Mouse (Mus musculus): Measurements from ENCODE around the gene Anln. TPM values are rescaled to one million over a fixed set of nuclear protein-coding genes. Genes with fewer than 3 reads are reported as not detected.
"Not testable (repeated sequence)": the region's sequence is repeated elsewhere in the genome, so short reads cannot be mapped to it uniquely, and the experiment has no call there.

The Anln gene
- 1 to 10 TPM; 5.3 to 5.5 TPM for total RNA-seq (2021)

DNA sequence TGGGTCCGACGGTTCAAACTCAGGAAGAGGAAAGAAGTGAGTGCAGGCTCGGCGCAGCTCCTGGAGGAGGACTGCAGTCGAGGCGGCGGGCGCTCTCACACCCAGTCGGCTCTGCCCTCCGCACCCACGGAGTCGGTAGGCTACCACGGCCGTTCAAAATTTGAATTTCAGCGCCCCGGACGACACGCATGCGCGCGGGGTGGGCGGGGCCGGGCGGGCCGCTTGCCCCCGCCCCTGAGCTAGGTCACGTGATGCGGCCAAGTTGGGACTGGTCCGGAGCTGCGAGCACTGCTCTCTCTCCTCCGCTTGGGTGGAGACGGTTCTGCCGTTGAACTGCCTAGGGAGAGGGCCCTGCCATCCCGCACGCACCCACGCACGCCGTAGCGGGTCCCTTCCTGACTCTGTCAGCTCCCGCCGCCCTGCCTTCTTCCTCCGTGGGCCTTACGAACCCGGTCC lies at the start of gene Anln:
Gene Anln, minus strand, starts transcription at position 168 of the 456 bp plus-strand sequence.
- intact Hi-C loops (cut with DNase I) = no loop called here
- DNase-seq = peak; percentile 96

DNA sequence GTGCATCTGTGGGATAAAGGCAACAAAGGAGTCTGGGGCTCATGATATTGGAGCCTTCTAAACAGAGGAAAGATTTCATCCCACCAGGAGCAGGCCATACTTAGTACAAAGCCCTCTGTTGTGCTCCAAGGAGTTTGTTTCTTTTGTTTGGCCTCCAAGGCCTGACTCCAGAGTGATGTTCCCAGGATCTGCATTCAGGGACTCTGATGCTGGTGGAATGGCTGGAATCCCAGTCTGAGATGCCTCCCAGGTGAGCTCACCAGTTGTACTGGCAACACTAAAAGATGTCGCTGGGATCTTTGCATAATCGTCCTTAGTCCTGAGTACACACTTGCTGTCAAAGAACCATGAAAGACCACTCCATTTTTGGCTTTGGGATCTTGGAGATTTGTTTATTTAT lies 45.1 kb upstream of the Anln start:
- intact Hi-C loops (cut with DNase I) = no loop called here
- no peak for DNase-seq

DNA sequence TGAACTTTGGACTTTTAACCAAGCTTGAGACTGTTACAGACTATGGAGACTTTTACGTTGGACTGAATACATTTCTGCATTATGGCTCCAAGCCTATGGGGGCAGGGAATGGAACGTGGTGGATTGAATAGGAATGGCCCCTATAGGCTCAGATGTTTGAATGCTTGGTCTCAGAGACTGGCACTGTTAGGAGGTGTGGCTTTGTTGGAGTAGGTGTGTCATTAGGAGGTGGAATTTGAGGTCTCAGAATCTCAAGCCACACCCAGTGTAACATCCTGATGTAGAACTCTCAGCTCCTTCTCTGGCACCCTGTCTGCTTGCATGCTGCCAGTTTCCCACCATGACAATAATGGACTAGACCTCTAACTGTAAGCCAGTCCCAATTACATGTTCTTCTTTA lies 44.2 kb upstream of the Anln start:
- DNase-seq = no peak
- intact Hi-C loops (cut with DNase I) = no loop called here

DNA sequence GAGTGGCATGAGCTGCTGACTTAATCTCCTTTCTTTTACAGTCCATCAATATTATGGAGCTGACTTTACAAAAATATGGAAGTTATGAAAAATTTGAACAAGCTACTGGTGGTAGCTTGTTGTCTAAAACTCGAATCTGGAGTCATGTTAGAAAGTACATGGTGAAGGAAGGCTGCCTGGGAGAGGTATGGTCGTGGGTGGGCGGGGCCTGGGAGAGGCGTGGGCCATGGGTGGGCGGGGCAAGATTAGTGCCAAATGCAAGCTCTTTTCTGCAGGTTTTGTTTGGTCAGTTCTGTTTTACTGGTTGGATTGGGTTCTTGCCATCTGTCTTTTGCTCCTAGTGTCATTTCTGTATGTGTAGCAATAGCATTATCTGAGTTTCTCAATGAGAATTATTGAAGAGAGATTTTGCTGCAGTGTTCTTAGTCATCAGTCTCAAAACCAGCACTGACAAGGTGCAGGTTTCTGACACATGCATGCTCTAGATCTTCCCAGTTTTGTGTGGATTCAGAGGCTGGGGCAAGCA lies 41.4 kb upstream of the Anln start:
- DNase-seq = no peak
- intact Hi-C loops (cut with DNase I) = no loop called here

DNA sequence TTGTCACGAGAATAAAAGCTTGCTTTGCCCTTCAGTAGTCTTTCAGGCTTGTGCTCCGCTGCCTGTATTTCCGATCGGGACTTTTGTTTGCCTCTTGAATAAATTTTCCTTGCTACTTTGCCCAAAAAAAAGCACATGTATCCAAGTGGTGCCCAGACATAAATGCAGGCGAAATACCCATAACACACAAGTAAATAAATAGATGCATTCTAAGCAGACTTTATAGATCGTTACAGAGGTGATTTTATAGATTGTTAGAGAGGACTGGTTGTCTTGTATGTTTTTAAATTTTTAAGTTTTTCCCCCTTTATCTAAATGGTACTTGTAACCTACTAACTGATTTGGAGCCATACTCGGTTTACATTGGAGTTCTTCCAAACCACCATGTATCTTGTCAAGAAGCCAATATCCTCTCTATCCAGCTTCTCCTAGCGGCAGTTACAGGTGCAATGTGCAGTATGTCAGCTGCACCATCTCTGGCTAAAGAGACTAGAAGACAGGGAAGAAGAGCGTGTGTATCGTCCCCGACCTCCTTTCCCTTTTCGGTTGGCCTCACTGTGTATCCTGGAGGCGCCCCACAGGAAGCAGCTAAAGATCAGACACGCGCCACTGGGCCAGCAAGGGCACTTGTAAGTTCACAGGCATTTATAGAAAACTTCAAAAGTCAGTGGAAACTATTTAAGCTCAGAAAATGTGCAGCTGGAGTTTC lies 40.7 kb upstream of the Anln start:
- no peak for DNase-seq

DNA sequence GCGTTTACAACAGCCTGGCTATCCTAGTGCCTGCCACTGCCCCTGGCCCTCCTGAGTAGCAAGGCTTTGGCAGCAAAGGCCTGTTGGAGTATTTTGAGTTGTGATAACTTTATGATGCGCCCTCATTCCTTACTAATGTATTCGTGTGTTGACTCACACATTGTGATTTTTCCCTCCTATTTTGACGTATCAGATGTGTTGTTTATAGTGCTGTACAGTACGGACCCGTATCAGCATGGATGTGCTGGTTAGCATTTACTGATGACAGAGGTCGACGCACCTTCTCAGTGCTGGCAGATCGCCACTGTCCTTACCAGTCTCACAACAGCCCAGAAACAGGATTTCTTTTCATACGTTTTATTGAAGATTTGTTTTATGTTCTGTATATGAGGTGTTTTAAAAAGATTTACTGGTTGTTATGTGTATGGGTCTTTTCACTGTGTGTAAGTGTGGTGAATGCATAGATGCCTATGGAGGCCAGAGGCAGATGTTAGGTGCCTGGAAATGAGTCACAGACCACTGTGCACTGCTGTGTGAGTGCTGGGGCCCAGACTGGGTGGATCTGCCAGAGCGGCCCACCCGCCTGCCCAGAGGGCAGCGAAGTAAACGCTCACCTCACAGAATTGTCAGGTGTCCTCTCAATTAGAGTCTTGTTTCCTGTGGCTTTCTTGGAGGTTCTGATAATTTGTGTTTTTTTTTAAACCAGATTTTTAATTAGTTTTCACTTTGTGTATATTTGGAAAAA lies 39.9 kb upstream of the Anln start:
- DNase-seq = no peak
- intact Hi-C loops (cut with DNase I) = no loop called here

More for the DNA sequence above, 40.7 kb upstream of the Anln start:
- intact Hi-C loops (cut with DNase I) = no loop called here

DNA sequence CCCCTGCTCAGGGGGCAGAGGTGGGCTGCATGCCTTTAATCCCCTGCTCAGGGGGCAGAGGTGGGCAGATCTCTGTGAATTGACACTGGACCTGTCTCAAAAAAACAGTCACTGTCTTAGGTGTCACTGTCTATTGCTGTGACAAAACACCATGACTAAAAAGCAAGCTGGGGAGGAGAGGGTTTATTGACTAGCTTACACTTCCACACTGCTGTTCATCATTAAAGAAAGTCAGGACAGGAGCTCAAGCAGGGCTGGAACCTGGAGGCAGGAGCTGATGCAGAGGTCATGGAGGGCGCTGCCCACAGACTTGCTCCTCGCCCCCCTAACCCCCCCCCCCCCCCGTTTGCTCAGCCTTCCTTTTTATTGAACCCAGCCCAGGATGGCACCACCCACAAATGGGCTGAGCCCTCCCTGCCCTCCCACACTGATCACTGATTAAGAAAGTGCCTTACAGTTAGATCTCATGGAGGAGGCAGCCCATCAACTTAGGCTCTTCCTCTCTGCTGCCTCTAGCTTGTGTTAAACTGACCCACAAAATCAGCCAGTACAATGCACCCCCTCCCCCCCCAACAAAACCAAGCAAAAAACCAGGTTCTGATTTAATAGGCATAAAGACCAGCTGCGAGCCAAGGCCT lies 39.2 kb upstream of the Anln start:
- intact Hi-C loops (cut with DNase I) = no loop called here
- DNase-seq = no peak

DNA sequence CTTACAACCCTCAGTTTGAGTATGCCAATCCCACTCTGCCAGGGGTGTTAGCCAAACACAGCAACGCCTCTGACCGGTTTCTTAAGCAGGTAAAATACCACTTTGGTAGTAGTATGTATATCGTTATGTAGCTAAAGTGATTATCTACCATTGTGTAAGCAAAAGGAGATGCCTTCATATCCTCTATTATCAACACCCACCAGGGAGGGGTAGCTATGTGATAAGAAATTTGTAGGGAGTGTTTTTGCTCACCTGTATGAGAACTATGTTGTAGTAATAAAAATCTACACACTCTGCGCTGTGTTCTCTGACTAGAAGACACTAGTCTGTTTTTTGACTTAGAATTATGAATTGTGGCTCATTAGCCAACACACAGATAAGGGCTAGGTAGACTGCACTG lies 35.7 kb upstream of the Anln start:
- intact Hi-C loops (cut with DNase I) = no loop called here
- no peak for DNase-seq

DNA sequence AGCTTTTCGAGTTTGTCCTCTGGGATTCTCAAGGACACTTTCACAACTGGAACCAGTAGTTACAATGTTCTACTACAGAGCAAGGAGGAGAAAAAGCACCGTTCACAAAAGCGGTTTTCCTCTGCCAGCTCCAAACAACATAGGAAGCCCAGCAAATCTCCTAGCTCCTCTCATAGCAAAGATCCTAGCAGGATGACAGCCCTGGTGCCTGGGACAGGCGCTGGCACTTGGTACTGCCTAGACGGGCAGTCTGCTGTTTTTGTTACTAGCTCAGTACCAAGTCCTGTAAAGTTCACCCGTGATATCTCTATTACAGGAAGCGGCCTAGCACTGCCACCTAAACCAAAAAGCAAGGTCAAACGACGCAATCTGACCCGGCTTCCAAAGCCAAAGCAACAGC lies 35.2 kb upstream of the Anln start:
- no peak for DNase-seq
- intact Hi-C loops (cut with DNase I) = no loop called here

DNA sequence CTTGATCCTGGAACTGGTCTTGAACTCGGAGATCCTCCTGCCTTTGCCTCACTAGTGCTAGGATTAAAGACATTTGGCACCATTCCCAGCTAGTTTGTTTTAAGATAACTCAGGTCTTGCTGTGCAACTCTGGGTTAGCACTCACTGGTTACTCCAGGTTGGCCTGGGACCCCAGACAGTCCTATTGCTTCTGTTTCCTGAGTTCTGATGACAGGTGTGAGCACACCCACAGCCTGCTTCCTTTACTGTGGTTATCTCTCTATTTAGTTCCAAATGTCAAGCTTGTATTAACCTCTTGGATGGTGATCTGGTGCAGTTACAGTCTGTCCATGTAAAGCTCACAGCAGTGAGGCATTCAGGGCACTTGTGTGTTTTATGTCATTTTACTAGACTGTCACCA lies 34.5 kb upstream of the Anln start:
- intact Hi-C loops (cut with DNase I) = no loop called here
- no peak for DNase-seq

DNA sequence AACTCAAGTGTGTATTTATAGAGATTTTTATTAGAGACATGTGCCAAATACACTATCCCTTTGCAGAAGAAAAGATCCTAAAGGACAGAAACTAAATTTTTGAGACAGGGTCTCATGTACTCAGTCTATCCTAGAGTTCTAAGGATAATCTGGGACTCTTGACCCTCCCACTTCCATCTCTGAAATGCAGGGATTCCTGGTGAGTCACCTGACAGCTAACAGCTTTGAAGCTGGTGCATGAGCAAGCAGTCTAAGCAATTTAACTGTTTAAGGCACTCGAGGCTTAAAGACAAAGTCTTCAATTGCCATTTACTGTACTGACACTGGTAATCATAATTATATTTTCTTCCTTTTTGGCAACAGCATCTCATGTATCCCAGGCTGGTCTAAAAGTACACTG lies 33.6 kb upstream of the Anln start:
- no peak for DNase-seq
- intact Hi-C loops (cut with DNase I) = no loop called here

DNA sequence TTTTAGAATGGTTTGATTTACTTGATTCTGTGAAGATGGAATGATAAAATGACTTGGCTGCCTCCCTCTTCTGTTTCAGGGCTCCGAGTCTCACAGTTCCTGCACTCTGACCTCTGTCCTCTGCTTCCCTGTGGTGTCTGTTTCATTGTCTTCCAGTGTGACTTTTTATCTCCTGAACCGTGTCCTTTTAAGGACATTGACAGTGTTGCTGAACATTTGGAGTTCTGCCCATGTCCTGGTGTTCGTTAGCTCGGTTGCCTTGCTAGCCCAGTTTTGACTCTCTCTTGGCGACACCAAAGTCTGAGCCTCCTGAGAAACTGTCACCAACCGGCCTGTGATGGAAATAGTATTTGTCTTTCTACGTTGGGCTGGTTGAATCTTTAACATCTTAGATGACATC lies 31.5 kb upstream of the Anln start:
- peak; percentile 25 for DNase-seq
- intact Hi-C loops (cut with DNase I) = no loop called here

DNA sequence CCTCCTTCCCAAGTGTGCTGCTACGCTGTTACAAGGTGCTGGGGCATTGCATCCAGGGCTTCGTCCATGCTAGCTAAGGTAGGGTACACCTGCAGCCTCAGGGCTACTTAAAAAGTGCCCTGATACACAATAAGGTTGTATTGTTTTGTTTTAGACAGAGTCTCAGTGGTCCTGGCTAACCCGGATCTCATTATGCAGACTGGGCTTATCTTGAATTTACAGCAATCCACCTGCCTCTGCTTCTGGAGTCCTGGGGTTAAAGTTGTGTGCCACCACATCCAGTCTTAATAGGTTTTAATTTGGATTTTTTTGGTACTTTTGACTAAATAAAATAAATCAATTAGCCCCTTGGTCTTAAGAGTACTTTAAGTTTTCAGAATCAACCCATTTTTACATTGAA lies 30.9 kb upstream of the Anln start:
- intact Hi-C loops (cut with DNase I) = no loop called here
- no peak for DNase-seq

DNA sequence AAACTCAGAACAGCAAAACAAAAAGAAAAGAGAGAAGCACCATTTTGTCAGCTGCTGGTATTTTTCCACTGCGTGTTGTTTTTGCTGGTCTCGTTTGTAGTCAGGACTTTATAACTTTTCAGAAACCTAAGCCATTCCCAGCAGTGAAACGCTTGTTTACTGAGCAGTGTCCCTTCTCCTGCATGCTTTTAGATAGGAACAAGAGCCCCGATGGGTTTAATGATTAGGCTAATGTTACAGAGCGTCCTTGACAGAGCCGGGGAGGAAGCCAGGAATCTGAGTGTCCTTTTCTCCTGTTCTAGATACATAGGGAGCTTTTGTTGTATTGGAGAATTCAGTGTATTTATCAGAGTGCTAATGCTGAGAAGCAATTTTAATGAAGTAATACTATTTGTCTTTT lies 28.6 kb upstream of the Anln start:
- intact Hi-C loops (cut with DNase I) = no loop called here
- DNase-seq = no peak

DNA sequence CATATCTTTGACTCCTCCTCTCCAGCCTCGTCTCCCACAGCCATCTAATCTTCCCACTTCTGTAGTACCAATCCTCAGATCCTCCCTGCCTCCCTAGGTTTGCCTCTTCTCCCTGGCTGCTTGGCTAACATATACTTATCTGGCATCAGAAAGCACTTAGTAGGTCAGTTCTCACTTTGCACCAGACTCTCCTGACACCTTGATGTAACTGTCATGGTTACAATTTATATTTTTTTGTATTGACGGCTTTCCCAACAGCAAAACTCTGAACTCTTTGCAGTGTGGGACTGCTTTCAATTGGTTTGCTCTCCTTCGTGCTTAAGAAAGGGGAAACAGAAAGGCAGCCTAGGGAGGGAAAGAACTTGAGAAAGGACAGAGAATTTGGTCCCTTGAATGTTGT lies 27.2 kb upstream of the Anln start:
- DNase-seq = no peak
- intact Hi-C loops (cut with DNase I) = no loop called here

DNA sequence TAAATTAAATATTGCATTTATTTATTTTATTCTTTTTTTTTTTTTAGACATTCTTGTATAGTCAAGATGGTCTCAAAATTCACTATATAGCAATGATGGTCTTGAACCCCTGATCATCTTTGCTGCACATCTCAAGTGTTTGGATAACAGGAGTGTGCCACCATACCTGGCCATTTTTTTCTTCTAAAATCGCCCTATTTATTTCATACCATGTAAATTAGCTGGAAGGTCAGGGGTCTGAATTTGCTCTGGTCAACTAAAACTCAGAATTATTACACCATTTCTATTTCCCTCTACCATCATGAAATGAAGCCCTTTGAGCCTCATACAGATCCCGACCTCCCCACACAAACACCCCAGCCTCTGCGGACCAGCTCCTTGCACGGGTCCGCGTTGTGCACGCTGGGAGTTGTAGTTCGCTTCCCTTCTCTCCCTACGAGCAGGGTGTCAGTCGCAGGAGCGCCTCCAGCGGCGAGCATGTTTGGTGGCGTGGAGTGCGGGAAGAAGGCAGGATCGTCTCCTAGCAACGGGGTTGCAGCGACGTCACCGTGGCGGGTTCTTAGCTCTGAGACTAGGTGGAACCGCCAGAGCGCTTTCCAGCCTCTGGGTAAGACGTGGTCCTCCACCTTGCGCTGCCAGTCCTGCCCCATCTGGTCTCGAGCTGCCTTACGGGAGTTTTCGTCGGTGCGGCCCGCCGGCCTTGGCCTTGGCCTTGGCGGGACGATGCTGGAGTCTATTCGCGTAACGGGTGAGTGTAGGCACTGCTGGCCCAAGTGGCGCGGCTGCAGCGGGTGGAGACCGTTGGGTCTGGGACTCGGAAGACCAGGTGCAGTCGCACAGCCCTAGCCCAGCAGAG lies 22.2 kb upstream of the Anln start, which contains the start of gene 9530077C05Rik:
Gene 9530077C05Rik, plus strand, starts transcription at position 512 of the 856 bp plus-strand sequence.
- intact Hi-C loops (cut with DNase I) = no loop called here
- DNase-seq = peak; percentile 98

DNA sequence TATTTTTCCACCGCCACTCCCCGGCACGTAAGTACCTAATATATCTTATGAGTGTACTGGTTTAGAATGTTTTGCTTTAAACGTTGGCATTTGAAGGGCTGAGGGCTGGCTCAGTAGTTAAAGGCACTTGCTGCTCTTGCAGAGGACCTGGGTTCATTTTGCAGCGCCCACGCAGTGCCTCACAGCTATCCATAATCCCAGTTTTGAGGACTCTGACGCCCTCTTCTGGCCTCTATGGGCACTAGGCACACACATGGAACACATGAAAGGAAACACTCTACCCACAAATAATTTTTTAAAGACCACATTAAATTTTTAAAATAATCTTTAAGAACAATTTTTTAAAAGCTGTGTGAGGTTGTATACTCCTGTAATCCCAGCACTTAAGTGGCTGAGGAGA lies 20.5 kb upstream of the Anln start:
- intact Hi-C loops (cut with DNase I) = loop anchor here (10.0 kb wide), 1 partner anchor 175 kb away; no protein-coding TSS in a partner anchor
- DNase-seq = no peak

DNA sequence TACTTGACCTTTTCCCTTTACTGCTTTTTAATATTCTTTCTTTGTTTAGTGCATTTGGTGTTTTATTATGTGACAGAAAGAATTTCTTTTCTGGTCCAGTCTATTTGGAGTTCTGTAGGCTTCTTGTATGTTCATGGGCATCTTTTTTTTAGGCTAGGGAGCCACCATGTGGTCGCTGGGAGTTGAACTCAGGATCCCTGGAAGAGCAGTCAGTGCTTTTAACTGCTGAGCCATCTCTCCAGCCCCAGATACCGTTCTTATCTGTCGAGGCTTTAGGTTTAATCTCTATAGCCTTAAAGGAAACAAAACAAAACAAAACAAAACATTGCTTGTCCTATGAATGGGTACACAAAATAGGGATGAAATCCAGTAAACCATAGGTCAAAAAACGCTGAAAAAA lies 19.4 kb upstream of the Anln start:
- intact Hi-C loops (cut with DNase I) = loop anchor here (10.0 kb wide), 1 partner anchor 174 kb away; no protein-coding TSS in a partner anchor
- DNase-seq = not testable (repeated sequence)

DNA sequence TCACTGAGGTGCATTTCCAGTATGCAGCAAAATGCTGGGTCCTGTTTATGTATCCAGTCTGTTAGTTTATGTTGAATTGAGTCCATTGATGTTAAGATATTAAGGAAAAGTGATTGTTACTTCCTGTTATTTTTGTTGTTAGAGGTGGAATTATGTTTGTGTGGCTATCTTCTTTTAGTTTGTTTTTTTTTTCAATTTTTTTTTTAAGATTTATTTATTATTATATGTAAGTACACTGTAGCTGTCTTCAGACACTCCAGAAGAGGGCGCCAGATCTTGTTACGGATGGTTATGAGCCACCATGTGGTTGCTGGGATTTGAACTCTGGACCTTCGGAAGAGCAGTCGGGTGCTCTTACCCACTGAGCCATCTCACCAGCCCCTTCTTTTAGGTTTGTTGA lies 18.6 kb upstream of the Anln start:
- not testable (repeated sequence) for DNase-seq
- intact Hi-C loops (cut with DNase I) = loop anchor here (10.0 kb wide), 1 partner anchor 173 kb away; no protein-coding TSS in a partner anchor

DNA sequence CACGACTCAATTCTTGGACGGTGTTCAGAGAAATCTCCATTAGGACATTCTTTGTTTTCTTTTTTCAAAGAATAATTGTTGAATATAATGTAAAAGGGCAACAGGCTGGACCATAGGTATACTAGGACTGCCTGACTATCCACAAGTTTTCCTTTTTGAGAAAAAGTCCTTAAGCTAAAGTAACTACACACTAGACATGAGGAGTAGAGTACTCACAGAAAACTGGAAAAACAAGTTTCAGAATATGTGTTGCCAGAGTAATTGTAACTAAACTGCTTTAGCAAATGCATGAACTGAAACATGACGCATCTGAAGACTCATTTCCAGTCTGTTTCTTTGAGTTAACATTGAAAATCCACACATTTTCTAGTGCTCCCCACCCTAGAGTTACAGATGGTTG lies 16.4 kb upstream of the Anln start:
- no peak for DNase-seq
- intact Hi-C loops (cut with DNase I) = loop anchor here (10.0 kb wide), 1 partner anchor 171 kb away; no protein-coding TSS in a partner anchor

Data from left cerebral cortex, postnatal 4 days (tissue).